Mouse (Mus musculus): ENCODE results near the gene Arhgef17. TPM values are rescaled to one million over a fixed set of nuclear protein-coding genes. Genes with fewer than 3 reads are reported as not detected.

Arhgef17 gene
- total and polyA plus RNA-seq, 3 experiments: 0.02 to 0.05 TPM; not detected in 1

GRCm38 (mm10) chr7:100919809-100920107 is 12.1 kb downstream of the Arhgef17 start:
- DNase-seq (ENCODE audit: low spot score) (no peak), ATAC-seq (ENCODE audit: extremely low read depth, insufficient number of reproducible peaks, low FRiP score, poor library complexity, severe bottlenecking) (no peak)
- no peaks in the 10 kb centered on the region for H3K9me3 ChIP-seq (replicated peaks)
- H3K4me1 ChIP-seq (ENCODE audit: insufficient read depth, low read depth, low read length): no peaks in the 10 kb centered on the region; the same call in 1 of the 2 replicates
- TF ChIP-seq POLR2AphosphoS5 (IDR thresholded peaks at IDR 0.05; ENCODE audit: insufficient replicate concordance, low read depth, low read length) (no peak), TAL1 (conservative IDR thresholded peaks at IDR 0.05; ENCODE audit: low read depth, low read length) (no peak), CTCF (IDR thresholded peaks at IDR 0.05; ENCODE audit: low read depth, low read length) (no peak), GATA2 (IDR thresholded peaks at IDR 0.05; ENCODE audit: borderline replicate concordance, low read depth, low read length) (no peak), GATA1 (IDR thresholded peaks at IDR 0.05; ENCODE audit: borderline replicate concordance, low read length) (no peak)
- no peaks in the 10 kb centered on the region for H3K36me3 ChIP-seq (replicated peaks)
- H3K27me3 ChIP-seq (ENCODE audit: insufficient read depth, low read length): peaks cover 52% of the 10 kb centered on the region
- H3K4me3 ChIP-seq (ENCODE audit: low read depth, low read length): no peak overlapping the region

- Histone ChIP-seq H3K4me1 (ENCODE audit: insufficient read depth, low read depth, low read length) (no peaks in the 10 kb centered on the region; the same call in 1 of the 2 replicates), H3K9me3 (replicated peaks) (no peaks in the 10 kb centered on the region), H3K36me3 (replicated peaks) (no peaks in the 10 kb centered on the region), H3K4me3 (ENCODE audit: low read depth, low read length) (no peak overlapping the region), H3K27me3 (ENCODE audit: insufficient read depth, low read length) (peaks cover 56% of the 10 kb centered on the region)
- DNase-seq (ENCODE audit: low spot score) (no peak), ATAC-seq (ENCODE audit: extremely low read depth, insufficient number of reproducible peaks, low FRiP score, poor library complexity, severe bottlenecking) (no peak)
- no peak for TF ChIP-seq POLR2AphosphoS5 (IDR thresholded peaks at IDR 0.05; ENCODE audit: insufficient replicate concordance, low read depth, low read length)
- no peak for TF ChIP-seq GATA1 (IDR thresholded peaks at IDR 0.05; ENCODE audit: borderline replicate concordance, low read length)
- TF ChIP-seq GATA2 (IDR thresholded peaks at IDR 0.05; ENCODE audit: borderline replicate concordance, low read depth, low read length): no peak
- no peak for TF ChIP-seq CTCF (IDR thresholded peaks at IDR 0.05; ENCODE audit: low read depth, low read length)
- TF ChIP-seq TAL1 (conservative IDR thresholded peaks at IDR 0.05; ENCODE audit: low read depth, low read length): no peak
Observed at GRCm38 (mm10) chr7:100919006-100919808, 12.7 kb downstream of the Arhgef17 start.

GRCm38 (mm10) chr7:100918176-100918575 is 13.7 kb downstream of the Arhgef17 start:
- Histone ChIP-seq H3K36me3 (replicated peaks) (no peaks in the 10 kb centered on the region), H3K27me3 (ENCODE audit: insufficient read depth, low read length) (peaks cover 56% of the 10 kb centered on the region), H3K9me3 (replicated peaks) (no peaks in the 10 kb centered on the region), H3K4me3 (ENCODE audit: low read depth, low read length) (no peak overlapping the region), H3K4me1 (ENCODE audit: insufficient read depth, low read depth, low read length) (no peaks in the 10 kb centered on the region; the same call in 1 of the 2 replicates)
- no peak for ATAC-seq (ENCODE audit: extremely low read depth, insufficient number of reproducible peaks, low FRiP score, poor library complexity, severe bottlenecking)
- no peak for DNase-seq (ENCODE audit: low spot score)
- TF ChIP-seq POLR2AphosphoS5 (IDR thresholded peaks at IDR 0.05; ENCODE audit: insufficient replicate concordance, low read depth, low read length) (no peak), CTCF (IDR thresholded peaks at IDR 0.05; ENCODE audit: low read depth, low read length) (no peak), TAL1 (conservative IDR thresholded peaks at IDR 0.05; ENCODE audit: low read depth, low read length) (no peak), GATA1 (IDR thresholded peaks at IDR 0.05; ENCODE audit: borderline replicate concordance, low read length) (no peak), GATA2 (IDR thresholded peaks at IDR 0.05; ENCODE audit: borderline replicate concordance, low read depth, low read length) (no peak)

- no peaks in the 10 kb centered on the region; the same call in 1 of the 2 replicates for H3K4me1 ChIP-seq (ENCODE audit: insufficient read depth, low read depth, low read length)
- ATAC-seq (ENCODE audit: extremely low read depth, insufficient number of reproducible peaks, low FRiP score, poor library complexity, severe bottlenecking) (no peak), DNase-seq (ENCODE audit: low spot score) (no peak)
- no peak overlapping the region for H3K4me3 ChIP-seq (ENCODE audit: low read depth, low read length)
- no peak for TF ChIP-seq GATA2 (IDR thresholded peaks at IDR 0.05; ENCODE audit: borderline replicate concordance, low read depth, low read length)
- no peaks in the 10 kb centered on the region for H3K36me3 ChIP-seq (replicated peaks)
- peaks cover 52% of the 10 kb centered on the region for H3K27me3 ChIP-seq (ENCODE audit: insufficient read depth, low read length)
- no peaks in the 10 kb centered on the region for H3K9me3 ChIP-seq (replicated peaks)
Observed at GRCm38 (mm10) chr7:100917751-100918150, 14.2 kb downstream of the Arhgef17 start.

- ATAC-seq (ENCODE audit: extremely low read depth, insufficient number of reproducible peaks, low FRiP score, poor library complexity, severe bottlenecking) (no peak), DNase-seq (ENCODE audit: low spot score) (no peak)
- TF ChIP-seq GATA2 (IDR thresholded peaks at IDR 0.05; ENCODE audit: borderline replicate concordance, low read depth, low read length) (no peak), GATA1 (IDR thresholded peaks at IDR 0.05; ENCODE audit: borderline replicate concordance, low read length) (no peak), TAL1 (conservative IDR thresholded peaks at IDR 0.05; ENCODE audit: low read depth, low read length) (no peak)
- Histone ChIP-seq H3K4me3 (ENCODE audit: low read depth, low read length) (no peak overlapping the region), H3K27me3 (ENCODE audit: insufficient read depth, low read length) (peaks cover 48% of the 10 kb centered on the region), H3K9me3 (replicated peaks) (no peaks in the 10 kb centered on the region), H3K36me3 (replicated peaks) (no peaks in the 10 kb centered on the region), H3K4me1 (ENCODE audit: insufficient read depth, low read depth, low read length) (no peaks in the 10 kb centered on the region; the same call in 1 of the 2 replicates)
Observed at GRCm38 (mm10) chr7:100916526-100916925, 15.4 kb downstream of the Arhgef17 start.

- no peak for TF ChIP-seq POLR2AphosphoS5 (IDR thresholded peaks at IDR 0.05; ENCODE audit: insufficient replicate concordance, low read depth, low read length)
- TF ChIP-seq TAL1 (conservative IDR thresholded peaks at IDR 0.05; ENCODE audit: low read depth, low read length): no peak
- no peak for TF ChIP-seq GATA1 (IDR thresholded peaks at IDR 0.05; ENCODE audit: borderline replicate concordance, low read length)
- TF ChIP-seq GATA2 (IDR thresholded peaks at IDR 0.05; ENCODE audit: borderline replicate concordance, low read depth, low read length): no peak
- TF ChIP-seq CTCF (IDR thresholded peaks at IDR 0.05; ENCODE audit: low read depth, low read length): no peak
- ATAC-seq (ENCODE audit: extremely low read depth, insufficient number of reproducible peaks, low FRiP score, poor library complexity, severe bottlenecking) (no peak), DNase-seq (ENCODE audit: low spot score) (no peak)
- Histone ChIP-seq H3K9me3 (replicated peaks) (no peaks in the 10 kb centered on the region), H3K27me3 (ENCODE audit: insufficient read depth, low read length) (peaks cover 45% of the 10 kb centered on the region), H3K4me3 (ENCODE audit: low read depth, low read length) (no peak overlapping the region), H3K4me1 (ENCODE audit: insufficient read depth, low read depth, low read length) (no peaks in the 10 kb centered on the region; the same call in 1 of the 2 replicates), H3K36me3 (replicated peaks) (no peaks in the 10 kb centered on the region)
Observed at GRCm38 (mm10) chr7:100915204-100915603, 16.7 kb downstream of the Arhgef17 start.

All from G1E (cell line).